Mouse (Mus musculus) limb, embryonic 11.5 days (tissue): ENCODE results near the gene Ptchd4. TPM values are rescaled to one million over a fixed set of nuclear protein-coding genes. Genes with fewer than 3 reads are reported as not detected.
A peak's percentile ranks its signal among the peaks of the same experiment; 100 is the strongest.

Experiments
- ATAC-seq: fragments of 200-750 bp; cut with Nextera tagmentation; 2 replicates; pipeline ENCODE4 v1.8.0; 2017; ENCODE audit warnings: low read depth; ENCODE audit not compliant: insufficient number of reproducible peaks, low FRiP score, low TSS enrichment
- DNase-seq: peaks from one replicate; pipeline ENCODE4 v3.0.0-alpha.2; 2015; ENCODE audit warnings: low spot score
- H3K27ac ChIP-seq: fragments of 300-500 bp; sonication (generic); replicated peaks from 2 replicates; pipeline ENCODE4 v1.5.1; 2014; ENCODE audit warnings: low read depth, mild to moderate bottlenecking, low read length
- H3K27me3 ChIP-seq: fragments of 300-500 bp; sonication (generic); 2 replicates; pipeline ENCODE4 v1.6.1; 2014; ENCODE audit warnings: mild to moderate bottlenecking, low read length, mixed read lengths; ENCODE audit not compliant: control insufficient read depth, insufficient read depth
- H3K36me3 ChIP-seq: fragments of 300-500 bp; sonication (generic); 2 replicates; pipeline ENCODE4 v1.6.1; 2014; ENCODE audit warnings: mild to moderate bottlenecking, low read length, moderate library complexity, mixed read lengths; ENCODE audit not compliant: control insufficient read depth, insufficient read depth
- H3K4me1 ChIP-seq: fragments of 300-500 bp; sonication (generic); 2 replicates; pipeline ENCODE4 v1.6.1; 2014; ENCODE audit warnings: low read length, mixed read lengths; ENCODE audit not compliant: control insufficient read depth, insufficient read depth
- H3K4me2 ChIP-seq: fragments of 300-500 bp; sonication (generic); 2 replicates; pipeline ENCODE4 v1.6.1; 2014; ENCODE audit warnings: low read depth, mild to moderate bottlenecking, moderate library complexity; ENCODE audit not compliant: severe bottlenecking
- H3K4me3 ChIP-seq: fragments of 300-500 bp; sonication (generic); 2 replicates; pipeline ENCODE4 v1.5.1; 2014; ENCODE audit warnings: low read depth, low read length
- H3K9ac ChIP-seq: fragments of 300-500 bp; sonication (generic); 2 replicates; pipeline ENCODE4 v1.6.1; 2014; ENCODE audit warnings: mild to moderate bottlenecking, low read length
- H3K9me3 ChIP-seq: fragments of 300-500 bp; sonication (generic); 2 replicates; pipeline ENCODE4 v1.6.1; 2016; ENCODE audit warnings: low read length; ENCODE audit not compliant: control insufficient read depth
- WGBS: fragments of 180-500 bp; shearing (Covaris S2); extraction: QIAGEN DNeasy Blood & Tissue Kit; methylation state at CpG from one replicate; pipeline ENCODE4 v1.1.7; 2014; 5-methylcytosine and 5-hydroxymethylcytosine counted together
- polyA plus RNA-seq: library from polyadenylated mRNA; unstranded; fragments of >200 nt; fragmentation: Nextera tagmentation; extraction: Ambion mirVana; gene quantifications from 2 replicates; pipeline ENCODE4 v1.2.1, GENCODE M21; 2014

Gene Ptchd4
- 1.1 TPM in 2 replicates for polyA plus RNA-seq

DNA sequence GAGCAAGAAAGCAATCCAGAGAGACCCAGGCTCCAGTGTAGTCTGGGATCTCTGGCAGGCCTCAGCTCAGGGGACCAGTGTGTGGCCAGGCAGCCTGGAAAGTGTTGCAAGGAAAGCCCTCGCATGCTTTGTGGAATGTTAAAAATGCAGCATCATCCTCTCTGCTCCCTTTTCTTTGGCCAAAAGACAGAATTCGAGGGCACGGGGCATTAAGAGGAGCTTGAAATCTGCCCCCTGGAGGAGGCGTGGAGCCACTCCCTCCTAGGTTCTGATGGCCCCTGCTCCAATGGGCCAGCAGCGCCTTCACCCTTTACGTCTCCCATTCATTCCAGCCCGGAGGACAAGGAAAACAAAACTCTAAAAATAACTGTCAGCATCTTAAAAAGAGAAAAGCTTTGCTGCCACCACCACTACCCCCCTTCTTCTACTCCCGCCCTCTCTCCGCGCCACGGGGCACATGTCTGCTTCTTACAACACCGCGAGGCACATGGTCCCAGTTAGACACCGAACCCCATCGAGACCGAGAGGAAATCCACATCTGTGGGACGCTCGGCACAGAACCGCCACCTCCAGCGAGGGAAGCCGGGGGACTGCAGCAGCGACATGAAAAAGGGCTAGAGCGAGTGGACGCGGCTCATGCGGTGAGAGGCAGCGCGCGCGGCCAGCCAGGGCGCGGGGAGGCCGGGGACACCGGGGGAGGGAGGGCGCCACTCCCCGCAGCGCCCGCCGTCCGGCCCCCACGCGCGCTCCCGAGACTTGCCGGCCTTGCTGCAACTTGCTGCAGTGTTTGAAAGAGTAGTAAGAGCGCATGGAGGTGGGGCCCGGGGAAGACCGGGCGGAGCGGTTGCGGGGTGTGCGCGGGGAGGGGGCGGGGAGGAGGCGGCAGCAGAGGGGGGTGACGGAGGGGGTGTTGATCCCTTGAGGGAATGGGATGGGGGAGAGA, at the start of gene Ptchd4:
Gene Ptchd4 (plus strand): TSS at position 279 of the 943 bp plus-strand sequence.
- H3K4me1 ChIP-seq = no peaks in the 10 kb centered on the region
- peak; percentile 85 for ATAC-seq
- no peaks in the 10 kb centered on the region for H3K9me3 ChIP-seq
- H3K27ac ChIP-seq = no peak within 1 kb of the TSS
- H3K36me3 ChIP-seq = no peaks in the 10 kb centered on the region
- H3K9ac ChIP-seq = peak within 1 kb of the TSS; percentile 47
- peaks cover 5% of the 10 kb centered on the region; the same call in 1 of the 2 replicates for H3K27me3 ChIP-seq
- WGBS = under 1% methylated on average over 49 of the region's 56 CpGs
- peak within 1 kb of the TSS; percentile 95 for H3K4me2 ChIP-seq
- peak; percentile 70 for DNase-seq
- H3K4me3 ChIP-seq = peak within 1 kb of the TSS; percentile 47

DNA sequence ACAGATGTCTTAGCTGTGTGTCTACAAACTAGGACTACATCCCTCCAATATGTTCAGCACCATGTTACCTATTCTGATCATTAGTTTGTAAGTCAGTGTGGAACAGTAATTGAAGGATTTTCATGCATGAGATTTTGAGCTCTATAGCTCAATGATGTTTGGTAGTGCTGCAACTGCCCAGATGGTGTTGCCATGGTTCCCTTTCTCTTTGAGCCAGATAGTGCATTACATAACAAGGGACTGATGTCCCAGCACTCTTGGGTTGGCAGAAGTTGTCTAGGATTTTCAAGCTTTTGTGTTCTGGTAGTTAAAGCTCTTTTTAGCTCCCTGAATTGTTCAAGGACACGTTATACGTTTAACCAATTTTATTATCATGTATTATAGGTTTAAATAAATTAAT, 38.9 kb upstream of the Ptchd4 start:
- Histone ChIP-seq H3K4me1 (no peaks in the 10 kb centered on the region), H3K9ac (no peak overlapping the region), H3K27me3 (no peaks in the 10 kb centered on the region), H3K9me3 (no peaks in the 10 kb centered on the region), H3K36me3 (no peaks in the 10 kb centered on the region), H3K27ac (no peak overlapping the region), H3K4me2 (no peak overlapping the region), H3K4me3 (no peak overlapping the region)
- DNase-seq = no peak
- ATAC-seq = no peak
- WGBS = 87% methylated on average over 2 of the region's 2 CpGs

DNA sequence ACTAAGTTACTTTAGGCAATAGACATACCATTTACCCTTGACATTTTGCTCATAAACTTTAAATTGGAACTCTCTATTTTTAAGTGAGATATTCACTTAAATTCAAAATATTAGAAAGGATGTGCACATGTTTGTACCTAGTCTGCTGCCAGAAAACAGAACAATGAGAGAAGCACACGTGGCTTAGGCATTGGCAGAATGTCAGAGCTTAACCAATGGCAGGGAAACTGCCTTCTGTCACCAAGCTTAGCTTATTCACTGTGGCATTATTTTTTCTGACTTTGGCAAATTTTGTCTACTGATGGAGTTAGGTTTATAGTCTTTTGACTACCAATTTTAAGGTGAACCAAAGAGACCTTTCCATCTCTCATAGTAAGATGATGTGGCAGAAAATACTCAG, 31.4 kb upstream of the Ptchd4 start:
- no peak for ATAC-seq
- Histone ChIP-seq H3K4me3 (no peak overlapping the region), H3K27ac (no peak overlapping the region), H3K4me1 (no peaks in the 10 kb centered on the region), H3K36me3 (no peaks in the 10 kb centered on the region), H3K27me3 (no peaks in the 10 kb centered on the region), H3K9me3 (no peaks in the 10 kb centered on the region), H3K4me2 (no peak overlapping the region), H3K9ac (no peak overlapping the region)
- WGBS = 75% methylated on average over 1 of the region's 1 CpGs
- DNase-seq = no peak

DNA sequence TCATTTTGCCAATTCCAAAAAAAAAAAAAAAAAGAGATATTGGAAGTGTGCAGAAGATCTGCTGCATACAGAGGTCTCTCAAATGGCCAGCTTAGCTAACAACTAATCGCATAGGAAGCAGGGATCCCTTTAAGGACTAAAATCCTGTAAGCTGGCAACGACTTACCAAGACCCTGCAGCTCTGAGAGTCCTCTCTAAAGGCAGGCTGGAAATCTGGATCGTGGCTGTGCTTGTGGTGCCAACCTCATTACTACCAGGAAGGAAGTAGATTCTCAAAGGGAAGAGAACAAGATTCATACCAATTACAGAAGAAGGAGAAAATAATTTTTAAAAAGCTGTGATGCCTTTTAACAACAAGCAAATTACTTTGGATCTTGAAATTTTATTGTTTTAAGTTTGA, 29.5 kb upstream of the Ptchd4 start:
- Histone ChIP-seq H3K9me3 (no peaks in the 10 kb centered on the region), H3K36me3 (no peaks in the 10 kb centered on the region), H3K4me1 (no peaks in the 10 kb centered on the region), H3K9ac (no peak overlapping the region), H3K27me3 (no peaks in the 10 kb centered on the region), H3K4me3 (no peak overlapping the region), H3K4me2 (no peak overlapping the region), H3K27ac (no peak overlapping the region)
- 80% methylated on average over 3 of the region's 3 CpGs for WGBS
- no peak for DNase-seq
- ATAC-seq = no peak

DNA sequence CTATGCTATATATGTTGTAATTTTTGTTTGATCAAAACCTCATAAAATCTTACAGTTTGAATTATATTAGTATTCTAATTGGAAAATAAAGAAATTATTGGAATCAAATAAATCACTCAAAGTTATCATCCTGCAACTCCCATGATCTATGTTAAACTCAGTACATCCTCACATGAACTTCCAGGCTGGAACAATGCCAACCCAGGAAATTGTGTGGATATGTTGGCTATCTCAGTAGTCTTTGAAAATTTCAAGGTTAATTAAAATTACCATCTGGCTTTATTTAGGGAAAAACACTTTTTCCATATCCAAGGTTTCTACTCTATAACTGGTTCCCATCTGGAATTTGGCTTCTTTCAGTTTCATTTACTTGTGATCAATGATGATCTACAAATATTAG, 25.4 kb upstream of the Ptchd4 start:
- Histone ChIP-seq H3K36me3 (no peaks in the 10 kb centered on the region), H3K4me1 (no peaks in the 10 kb centered on the region), H3K27ac (no peak overlapping the region), H3K4me2 (no peak overlapping the region), H3K9ac (no peak overlapping the region), H3K27me3 (no peaks in the 10 kb centered on the region), H3K9me3 (no peaks in the 10 kb centered on the region), H3K4me3 (no peak overlapping the region)
- DNase-seq = no peak
- ATAC-seq = no peak

DNA sequence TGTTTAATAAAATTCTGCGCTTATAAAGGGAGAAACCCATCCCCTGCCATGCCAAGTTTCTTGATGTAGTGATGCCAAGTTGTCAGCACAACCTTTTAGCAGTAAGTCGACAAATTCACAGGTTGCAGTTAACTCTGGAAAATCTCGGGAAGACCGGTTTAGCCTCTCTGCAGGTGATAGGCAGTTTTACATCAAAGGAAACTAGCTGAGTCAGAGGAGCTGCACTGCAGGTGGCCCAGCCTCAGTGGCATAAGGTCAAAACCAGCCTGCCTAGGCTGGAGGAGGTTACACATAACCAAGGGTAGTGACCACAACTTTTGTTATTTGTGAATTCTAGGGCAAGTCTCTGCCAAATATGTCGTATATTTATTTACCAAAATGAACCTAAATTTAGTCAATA, 24.0 kb upstream of the Ptchd4 start:
- no peak overlapping the region for H3K4me3 ChIP-seq
- H3K9ac ChIP-seq = no peak overlapping the region
- ATAC-seq = no peak
- no peaks in the 10 kb centered on the region for H3K36me3 ChIP-seq
- H3K4me2 ChIP-seq = no peak overlapping the region
- H3K27ac ChIP-seq = no peak overlapping the region
- no peaks in the 10 kb centered on the region for H3K9me3 ChIP-seq
- 32% methylated on average over 5 of the region's 5 CpGs for WGBS
- no peaks in the 10 kb centered on the region for H3K4me1 ChIP-seq
- no peaks in the 10 kb centered on the region for H3K27me3 ChIP-seq
- DNase-seq = no peak

DNA sequence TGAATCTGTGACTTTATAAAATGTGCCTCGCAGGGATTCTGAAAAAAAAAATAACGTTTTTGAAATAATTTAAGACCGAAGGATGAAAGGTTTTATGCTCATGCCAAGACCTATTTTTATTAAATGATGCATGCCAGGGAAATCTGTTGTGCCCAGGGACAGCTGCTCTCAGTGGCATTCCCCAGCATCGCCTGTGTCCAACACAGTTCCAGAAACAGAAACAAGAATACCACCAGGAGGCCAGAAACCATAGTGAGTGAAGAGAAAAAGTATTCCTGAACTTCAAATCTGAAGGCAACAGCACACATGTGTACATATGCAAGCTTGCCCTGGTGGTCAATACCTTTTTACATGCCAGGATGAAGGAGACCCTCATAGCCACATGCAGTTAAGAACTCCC, 17.8 kb upstream of the Ptchd4 start:
- no peaks in the 10 kb centered on the region for H3K27me3 ChIP-seq
- 85% methylated on average over 4 of the region's 4 CpGs for WGBS
- H3K4me2 ChIP-seq = no peak overlapping the region
- H3K9ac ChIP-seq = no peak overlapping the region
- DNase-seq (no peak), ATAC-seq (no peak)
- H3K27ac ChIP-seq = no peak overlapping the region
- no peaks in the 10 kb centered on the region for H3K4me1 ChIP-seq
- no peaks in the 10 kb centered on the region for H3K36me3 ChIP-seq
- H3K9me3 ChIP-seq = no peaks in the 10 kb centered on the region
- H3K4me3 ChIP-seq = no peak overlapping the region

DNA sequence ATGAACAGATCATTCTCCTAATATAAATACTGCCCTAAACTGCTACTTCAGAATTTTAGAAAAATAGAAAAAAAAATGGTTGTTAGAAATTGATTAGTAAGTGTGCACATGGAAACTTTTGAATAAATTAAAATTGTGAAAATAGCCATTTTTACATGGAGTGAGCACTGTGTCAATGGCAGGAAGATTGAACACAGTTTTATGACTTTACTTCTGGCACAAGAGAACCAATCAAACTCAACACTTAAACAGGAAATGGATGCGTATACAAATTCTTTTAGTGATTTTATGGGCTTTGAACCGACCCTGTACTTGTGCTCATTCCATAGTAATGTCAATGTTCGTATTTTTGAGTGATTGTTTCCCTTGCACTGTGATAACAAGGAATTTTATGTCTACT, 16.1 kb upstream of the Ptchd4 start:
- 52% methylated on average over 3 of the region's 3 CpGs for WGBS

More for the DNA sequence above, 16.1 kb upstream of the Ptchd4 start:
- H3K27me3 ChIP-seq = no peaks in the 10 kb centered on the region
- H3K4me1 ChIP-seq = no peaks in the 10 kb centered on the region
- no peak for ATAC-seq
- H3K4me2 ChIP-seq = no peak overlapping the region
- no peak for DNase-seq
- H3K9ac ChIP-seq = no peak overlapping the region
- H3K9me3 ChIP-seq = no peaks in the 10 kb centered on the region
- H3K36me3 ChIP-seq = no peaks in the 10 kb centered on the region
- H3K27ac ChIP-seq = no peak overlapping the region
- no peak overlapping the region for H3K4me3 ChIP-seq
